Mouse (Mus musculus) adrenal gland, adult 8-10 months (tissue): ENCODE data around the gene 4930430F08Rik. TPM values are rescaled to one million over a fixed set of nuclear protein-coding genes. Genes with fewer than 3 reads are reported as not detected.

Experiments
- total RNA-seq, 4 experiments: library from RNA; stranded (reverse); gene quantifications; 2 replicates each; pipeline ENCODE4 v1.2.4; 2022

Gene 4930430F08Rik
- total RNA-seq, 4 experiments from 2014 or later, result 14.6 to 20.1 (median 15.4) TPM

Other genes with a start within 250 kb of the 4930430F08Rik start
- gene Gm4302, start 249.6 kb downstream of the 4930430F08Rik start, total RNA-seq, result not detected
- gene Gm4303, start 244.5 kb downstream of the 4930430F08Rik start, total RNA-seq, result not detected
- gene Gm4305, start 239.3 kb downstream of the 4930430F08Rik start, total RNA-seq, result not detected
- not detected for gene Gm4307, start 229.1 kb downstream of the 4930430F08Rik start, total RNA-seq
- gene Gm4312, start 207.9 kb downstream of the 4930430F08Rik start, total RNA-seq, result not detected
- 10 to 100 TPM; 20.3 to 22.8 (median 21.0) TPM for gene Tmtc3, start 103.1 kb downstream of the 4930430F08Rik start, total RNA-seq
- 10 to 100 TPM in 2 of 4 experiments, 1 to 10 TPM in 2; 8.7 to 17.8 (median 11.3) TPM for gene Cep290, start 102.9 kb downstream of the 4930430F08Rik start, total RNA-seq
- not detected for gene 1700017N19Rik, start 61 bp upstream of the 4930430F08Rik start, total RNA-seq